In the genomic region with DNA sequence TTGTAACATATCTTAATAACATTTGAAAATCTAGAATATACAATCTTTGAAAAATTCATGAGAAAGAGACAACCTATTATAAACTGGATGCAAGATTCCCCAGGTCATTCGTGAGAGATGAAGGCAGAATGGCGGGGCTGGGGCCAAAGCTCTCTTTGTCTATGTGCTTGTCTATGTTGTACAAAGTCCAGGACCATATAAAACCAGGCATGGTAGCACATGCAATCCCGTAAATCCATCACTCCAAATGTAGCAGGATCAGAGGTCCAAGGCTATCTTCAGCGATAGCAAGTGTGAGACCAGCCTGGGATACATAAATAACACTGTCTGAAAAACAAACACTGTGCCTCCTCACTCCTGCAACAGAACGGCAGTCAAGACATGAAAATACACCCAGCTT, we compare ENCODE assay signal across 22 mouse cellular contexts. TPM values are rescaled to one million over a fixed set of nuclear protein-coding genes. Genes with fewer than 3 reads are reported as not detected.
DNase-seq lines count a peak whose midpoint lies in the region; ATAC-seq lines count a peak whose summit lies in the region.
"Had no signal": no experiment of that assay in that cellular context is flagged by ENCODE, and none has a peak within 500 bp of the region (broad histone marks: within the 10 kb centered on the region; RNA-seq: fewer than 3 reads in every experiment).

No protein-coding gene starts in this region.

- H3K36me3 ChIP-seq in midbrain, embryonic 11.5 days (ENCODE audit: control insufficient read depth, insufficient read depth, low read length) = no peaks in the 10 kb centered on the region
- H3K36me3 ChIP-seq in midbrain, embryonic 15.5 days (replicated peaks) = no peaks in the 10 kb centered on the region
- no peaks in the 10 kb centered on the region for H3K36me3 ChIP-seq in intestine, embryonic 16.5 days (ENCODE audit: control insufficient read depth, insufficient read depth, low read length)
- H3K36me3 ChIP-seq: embryonic facial prominence, embryonic 13.5 days; embryonic facial prominence, embryonic 15.5 days; forebrain, embryonic 10.5 days; forebrain, embryonic 12.5 days had no signal

- no peak overlapping the region for H3K4me2 ChIP-seq in midbrain, embryonic 11.5 days
- no peak overlapping the region for H3K4me2 ChIP-seq in midbrain, embryonic 15.5 days
- H3K4me2 ChIP-seq in intestine, embryonic 16.5 days (ENCODE audit: low read depth, low read length) = no peak overlapping the region
- H3K4me2 ChIP-seq: embryonic facial prominence, embryonic 13.5 days; embryonic facial prominence, embryonic 15.5 days; forebrain, embryonic 12.5 days had no signal

- no peak for ATAC-seq in midbrain, embryonic 11.5 days (ENCODE audit: low FRiP score)
- no peak for ATAC-seq in midbrain, embryonic 15.5 days (replicated peaks)
- peak; percentile 66; the same call in 1 of the 2 replicates for ATAC-seq in intestine, embryonic 16.5 days
- ATAC-seq: forebrain, embryonic 14.5 days; forebrain, embryonic 16.5 days had no signal

- H3K27me3 ChIP-seq in midbrain, embryonic 11.5 days (ENCODE audit: control insufficient read depth, insufficient read depth, low read length) = no peaks in the 10 kb centered on the region
- H3K27me3 ChIP-seq in midbrain, embryonic 15.5 days (replicated peaks) = no peaks in the 10 kb centered on the region
- no peaks in the 10 kb centered on the region for H3K27me3 ChIP-seq in intestine, embryonic 16.5 days (replicated peaks; ENCODE audit: control insufficient read depth, insufficient read depth, low read length)
- H3K27me3 ChIP-seq: embryonic facial prominence, embryonic 13.5 days; embryonic facial prominence, embryonic 15.5 days; forebrain, embryonic 12.5 days had no signal

- H3K27ac ChIP-seq in midbrain, embryonic 11.5 days (ENCODE audit: low read depth, low read length) = no peak overlapping the region
- H3K27ac ChIP-seq in midbrain, embryonic 15.5 days = no peak overlapping the region
- H3K27ac ChIP-seq in intestine, embryonic 16.5 days (ENCODE audit: low read length) = no peak overlapping the region
- H3K27ac ChIP-seq: embryonic facial prominence, embryonic 13.5 days; embryonic facial prominence, embryonic 15.5 days; forebrain, embryonic 10.5 days; forebrain, embryonic 12.5 days had no signal

- WGBS in midbrain, embryonic 11.5 days = 88% methylated on average over 5 of the region's 5 CpGs
- 84% methylated on average over 5 of the region's 5 CpGs for WGBS in midbrain, embryonic 15.5 days
- 40% methylated on average over 5 of the region's 5 CpGs for WGBS in intestine, embryonic 16.5 days

- H3K9ac ChIP-seq in midbrain, embryonic 11.5 days (ENCODE audit: low read length) = no peak overlapping the region
- no peak overlapping the region for H3K9ac ChIP-seq in midbrain, embryonic 15.5 days
- no peak overlapping the region for H3K9ac ChIP-seq in intestine, embryonic 16.5 days (ENCODE audit: low read depth, low read length)
- H3K9ac ChIP-seq: embryonic facial prominence, embryonic 13.5 days; embryonic facial prominence, embryonic 15.5 days; forebrain, embryonic 12.5 days had no signal

- H3K4me3 ChIP-seq in midbrain, embryonic 11.5 days (ENCODE audit: low read depth, low read length) = no peak overlapping the region
- no peak overlapping the region for H3K4me3 ChIP-seq in midbrain, embryonic 15.5 days
- H3K4me3 ChIP-seq in intestine, embryonic 16.5 days (ENCODE audit: low read length) = no peak overlapping the region
- H3K4me3 ChIP-seq: embryonic facial prominence, embryonic 13.5 days; embryonic facial prominence, embryonic 15.5 days; erythroblast, embryonic 14.5 days; forebrain, embryonic 10.5 days; forebrain, embryonic 12.5 days had no signal

- H3K9me3 ChIP-seq in midbrain, embryonic 11.5 days (ENCODE audit: control insufficient read depth, low read length) = no peaks in the 10 kb centered on the region
- no peaks in the 10 kb centered on the region for H3K9me3 ChIP-seq in midbrain, embryonic 15.5 days
- H3K9me3 ChIP-seq in intestine, embryonic 16.5 days (ENCODE audit: control insufficient read depth, low read length) = no peaks in the 10 kb centered on the region
- H3K9me3 ChIP-seq: embryonic facial prominence, embryonic 13.5 days; embryonic facial prominence, embryonic 15.5 days; forebrain, embryonic 10.5 days; forebrain, embryonic 12.5 days had no signal

- H3K4me1 ChIP-seq in midbrain, embryonic 11.5 days (ENCODE audit: control insufficient read depth, insufficient read depth, low read length) = no peaks in the 10 kb centered on the region
- no peaks in the 10 kb centered on the region for H3K4me1 ChIP-seq in midbrain, embryonic 15.5 days
- no peaks in the 10 kb centered on the region for H3K4me1 ChIP-seq in intestine, embryonic 16.5 days (ENCODE audit: control insufficient read depth, insufficient read depth, low read length)
- H3K4me1 ChIP-seq: embryonic facial prominence, embryonic 13.5 days; embryonic facial prominence, embryonic 15.5 days; forebrain, embryonic 10.5 days; forebrain, embryonic 12.5 days had no signal

- DNase-seq in midbrain, embryonic 11.5 days (ENCODE audit: low spot score, missing footprints) = peak; percentile 44
- no peak for DNase-seq in spleen, postnatal 14 days (ENCODE audit: low spot score in 2 of 2)
- DNase-seq in urinary bladder, postnatal 14 days (ENCODE audit: low spot score) = no peak
- DNase-seq: adrenal gland, adult 2 months; adrenal gland, postnatal 10 days; adrenal gland, postnatal 25 days; cerebellum, adult 11 months; cerebellum, adult 18-20 months; cerebellum, adult 8-10 months; cerebellum, adult 9-11 months; cerebellum, postnatal 14 days; cerebellum, postnatal 36 days; embryo, embryonic 11 days had no signal

RNA-seq across cellular contexts. Expression of a gene that starts 12.1 kb away (rescaled TPM):
- 9.8 and 12.3 TPM in 2 replicates for polyA plus RNA-seq in midbrain, embryonic 11.5 days (2014; fragmentation: Nextera tagmentation; extraction: Ambion mirVana)
- 17.8 and 18.6 TPM in 2 replicates for polyA plus RNA-seq in midbrain, embryonic 15.5 days (2015; fragmentation: Nextera tagmentation; extraction: Ambion mirVana)
- 91.1 and 136 TPM in 2 replicates for polyA plus RNA-seq in intestine, embryonic 16.5 days (2015; fragmentation: Nextera tagmentation; extraction: Ambion mirVana)

RNA-seq across cellular contexts. Expression of a gene that starts 15.4 kb away (rescaled TPM):
- polyA plus RNA-seq in midbrain, embryonic 11.5 days (2014; fragmentation: Nextera tagmentation; extraction: Ambion mirVana) = 6.2 and 6.7 TPM in 2 replicates
- polyA plus RNA-seq in midbrain, embryonic 15.5 days (2015; fragmentation: Nextera tagmentation; extraction: Ambion mirVana) = 0.92 and 1.1 TPM in 2 replicates
- 4.1 and 4.9 TPM in 2 replicates for polyA plus RNA-seq in intestine, embryonic 16.5 days (2015; fragmentation: Nextera tagmentation; extraction: Ambion mirVana)
- polyA plus RNA-seq: erythroblast, embryonic 14.5 days had no signal
